Mouse (Mus musculus): ENCODE data around the gene Adamts8. TPM values are rescaled to one million over a fixed set of nuclear protein-coding genes. Genes with fewer than 3 reads are reported as not detected.

The Adamts8 gene
- polyA plus RNA-seq, 1 experiment from 2014 or later = 12.7 TPM

DNA sequence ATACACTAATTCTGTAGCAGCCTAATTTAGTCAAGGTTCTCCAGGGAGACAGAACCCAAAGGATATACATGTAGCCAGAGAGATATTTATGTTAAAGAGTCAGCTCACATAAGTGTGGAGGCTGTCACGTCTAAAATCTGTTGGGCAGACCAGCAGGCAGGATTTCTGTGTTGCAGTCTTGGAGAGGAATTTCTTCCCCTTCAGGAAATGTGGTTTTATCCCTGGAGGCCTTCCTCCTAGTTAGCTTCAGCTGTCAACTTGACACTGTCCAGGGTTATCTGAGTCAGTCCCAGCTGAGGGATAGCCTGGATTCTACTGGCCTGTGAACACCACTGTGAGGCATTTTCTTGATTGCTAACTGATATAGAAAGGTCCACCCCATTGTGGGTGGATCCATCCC lies 69.2 kb downstream of the Adamts8 start:
- H3K4me2 ChIP-seq (ENCODE audit: low read depth, low read length) = no peak overlapping the region
- peaks cover 6% of the 10 kb centered on the region; the same call in 1 of the 2 replicates for H3K4me1 ChIP-seq (ENCODE audit: control insufficient read depth, insufficient read depth, low read length)
- H3K9ac ChIP-seq (ENCODE audit: low read length) = no peak overlapping the region
- ATAC-seq (replicated peaks; ENCODE audit: extremely low read depth, insufficient read depth, low FRiP score) = peak; percentile 83; the same call in 1 of the 2 replicates
- H3K9me3 ChIP-seq (replicated peaks; ENCODE audit: control insufficient read depth, low read length) = no peaks in the 10 kb centered on the region
- no peaks in the 10 kb centered on the region for H3K36me3 ChIP-seq (ENCODE audit: control insufficient read depth, insufficient read depth)
- 3% methylated on average over 1 of the region's 1 CpGs for WGBS
- H3K27ac ChIP-seq (ENCODE audit: low read length) = peak overlapping the region; percentile 36
- H3K27me3 ChIP-seq (ENCODE audit: control insufficient read depth, insufficient read depth, low read length) = no peaks in the 10 kb centered on the region
- no peak overlapping the region for H3K4me3 ChIP-seq (ENCODE audit: low read length)

DNA sequence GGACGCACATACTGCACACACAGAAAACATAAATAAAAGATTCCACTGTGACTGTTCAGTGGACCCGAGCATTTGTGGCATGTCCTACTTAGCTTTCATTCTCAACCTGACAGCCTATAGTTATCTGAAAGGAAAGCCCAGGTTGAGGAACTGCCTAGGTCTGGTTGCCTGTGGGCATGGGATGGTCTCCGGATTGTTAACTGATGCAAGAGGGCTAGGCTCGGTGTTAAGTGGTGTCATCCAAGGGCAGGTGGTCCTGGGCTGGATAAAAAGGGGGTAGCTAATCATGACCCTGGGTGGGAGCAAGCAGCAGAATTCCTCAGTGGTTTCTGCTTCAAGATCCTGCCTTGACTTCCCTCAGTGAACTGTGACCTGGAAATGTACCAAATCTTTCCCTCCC lies 70.3 kb downstream of the Adamts8 start:
- Histone ChIP-seq H3K36me3 (ENCODE audit: control insufficient read depth, insufficient read depth) (no peaks in the 10 kb centered on the region), H3K27me3 (ENCODE audit: control insufficient read depth, insufficient read depth, low read length) (no peaks in the 10 kb centered on the region), H3K4me1 (ENCODE audit: control insufficient read depth, insufficient read depth, low read length) (peaks cover 6% of the 10 kb centered on the region; the same call in 1 of the 2 replicates), H3K9ac (ENCODE audit: low read length) (no peak overlapping the region), H3K27ac (ENCODE audit: low read length) (no peak overlapping the region), H3K4me3 (ENCODE audit: low read length) (no peak overlapping the region), H3K9me3 (replicated peaks; ENCODE audit: control insufficient read depth, low read length) (no peaks in the 10 kb centered on the region), H3K4me2 (ENCODE audit: low read depth, low read length) (no peak overlapping the region)
- no peak for ATAC-seq (replicated peaks; ENCODE audit: extremely low read depth, insufficient read depth, low FRiP score)
- WGBS = 77% methylated on average over 4 of the region's 4 CpGs

DNA sequence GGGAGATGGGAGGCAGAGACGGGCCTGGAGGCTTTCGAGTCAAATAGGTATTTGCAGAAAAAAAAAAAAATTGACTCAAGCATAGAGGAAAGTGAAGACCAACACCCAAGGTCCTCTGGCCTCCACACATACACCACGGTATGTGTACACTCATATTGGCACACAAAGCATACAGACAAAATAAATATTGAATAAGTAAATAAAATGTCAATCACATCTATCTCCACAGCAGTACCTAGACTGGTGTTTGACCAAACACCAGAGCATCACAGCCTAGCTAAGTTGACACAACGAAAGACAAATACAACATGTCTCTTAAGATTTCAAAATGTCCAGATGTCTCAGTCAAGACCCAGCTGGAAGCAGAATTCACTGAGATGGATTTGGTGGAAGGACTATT lies 71.1 kb downstream of the Adamts8 start:
- WGBS = 77% methylated on average over 4 of the region's 4 CpGs
- Histone ChIP-seq H3K4me2 (ENCODE audit: low read depth, low read length) (no peak overlapping the region), H3K27ac (ENCODE audit: low read length) (no peak overlapping the region), H3K27me3 (ENCODE audit: control insufficient read depth, insufficient read depth, low read length) (no peaks in the 10 kb centered on the region), H3K9me3 (replicated peaks; ENCODE audit: control insufficient read depth, low read length) (no peaks in the 10 kb centered on the region), H3K4me1 (ENCODE audit: control insufficient read depth, insufficient read depth, low read length) (peaks cover 6% of the 10 kb centered on the region; the same call in 1 of the 2 replicates), H3K36me3 (ENCODE audit: control insufficient read depth, insufficient read depth) (no peaks in the 10 kb centered on the region), H3K4me3 (ENCODE audit: low read length) (no peak overlapping the region), H3K9ac (ENCODE audit: low read length) (no peak overlapping the region)
- no peak for ATAC-seq (replicated peaks; ENCODE audit: extremely low read depth, insufficient read depth, low FRiP score)

Other genes starting within 250 kb of the Adamts8 start
- 4.3 and 5.4 TPM in 2 replicates for gene Adamts15, start 20.1 kb upstream of the Adamts8 start, polyA plus RNA-seq (2015; fragmentation: Nextera tagmentation; extraction: Ambion mirVana)
- gene Zbtb44, start 88.1 kb downstream of the Adamts8 start, polyA plus RNA-seq (2015; fragmentation: Nextera tagmentation; extraction: Ambion mirVana) = 6.3 and 6.5 TPM in 2 replicates
- gene St14, start 189.3 kb downstream of the Adamts8 start, polyA plus RNA-seq (2015; fragmentation: Nextera tagmentation; extraction: Ambion mirVana) = 3.6 and 6.2 TPM in 2 replicates